Mouse (Mus musculus): Measurements from ENCODE around the gene Foxc1.

Gene Foxc1

DNA sequence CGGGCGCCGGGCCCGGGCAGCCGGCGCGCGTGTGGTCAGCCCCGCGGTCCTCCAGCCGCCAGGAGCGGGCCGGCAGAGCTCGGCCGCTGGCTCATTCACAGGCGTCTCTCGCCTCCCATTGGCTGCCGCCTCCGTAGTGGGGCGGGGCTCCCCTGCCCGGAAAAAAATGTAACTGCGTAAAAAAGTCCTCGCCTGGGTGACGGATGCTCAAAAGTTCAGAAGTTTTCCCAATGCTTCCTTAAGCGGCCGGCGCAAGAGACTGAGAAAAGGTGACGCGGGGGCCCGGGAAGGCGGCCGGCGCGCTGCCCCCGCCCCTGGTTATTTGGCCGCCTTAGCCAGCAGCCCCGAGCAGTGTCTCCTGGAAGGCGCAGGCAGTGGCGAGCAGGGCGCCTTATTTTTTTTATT, at the start of gene Foxc1:
Foxc1 (plus strand) TSS at position 206 of the 405 bp plus-strand sequence.
- peak; percentile 92 for DNase-seq (ENCODE audit: low spot score)

DNA sequence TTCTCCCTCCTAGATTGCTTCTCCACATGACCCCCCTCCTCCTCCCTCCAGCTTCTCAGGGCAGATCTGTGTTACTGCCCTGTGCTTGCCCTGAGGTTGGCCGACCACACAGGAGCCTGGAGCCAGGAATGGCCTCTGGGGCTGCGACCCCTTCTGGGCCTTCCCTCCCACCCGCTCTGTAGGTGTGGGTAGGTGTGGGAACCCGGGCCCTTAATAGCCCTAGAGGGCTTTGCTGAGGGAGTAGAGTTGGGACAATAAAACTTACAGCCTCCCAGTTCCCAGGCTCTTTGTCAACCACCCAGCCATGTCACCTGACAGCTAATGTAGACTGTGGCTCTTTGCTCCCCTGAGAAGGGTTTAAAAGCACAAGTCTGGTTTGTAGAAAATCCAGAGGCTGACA, 46.0 kb upstream of the Foxc1 start:
- DNase-seq (ENCODE audit: low spot score): no peak

DNA sequence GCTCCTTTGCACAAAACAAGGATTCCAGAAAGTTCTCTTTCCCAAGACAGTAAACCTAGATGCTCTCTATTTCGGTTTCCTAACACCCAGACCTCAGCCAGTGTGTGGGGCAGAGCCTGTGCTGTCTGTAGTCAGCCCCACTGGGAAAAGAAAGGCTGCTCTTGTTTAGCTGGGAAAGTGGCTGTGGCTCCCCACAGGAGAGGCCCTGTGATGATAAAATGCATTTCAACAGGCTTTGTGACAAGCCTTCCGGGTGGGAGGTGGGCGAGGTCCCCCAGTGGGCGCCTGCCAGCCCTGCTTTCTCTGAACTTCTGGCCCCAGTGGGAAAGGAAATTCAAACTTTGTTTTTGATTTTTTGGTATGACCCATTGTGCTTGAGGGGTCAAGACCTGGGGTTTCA, 45.4 kb upstream of the Foxc1 start:
- no peak for DNase-seq (ENCODE audit: low spot score)

DNA sequence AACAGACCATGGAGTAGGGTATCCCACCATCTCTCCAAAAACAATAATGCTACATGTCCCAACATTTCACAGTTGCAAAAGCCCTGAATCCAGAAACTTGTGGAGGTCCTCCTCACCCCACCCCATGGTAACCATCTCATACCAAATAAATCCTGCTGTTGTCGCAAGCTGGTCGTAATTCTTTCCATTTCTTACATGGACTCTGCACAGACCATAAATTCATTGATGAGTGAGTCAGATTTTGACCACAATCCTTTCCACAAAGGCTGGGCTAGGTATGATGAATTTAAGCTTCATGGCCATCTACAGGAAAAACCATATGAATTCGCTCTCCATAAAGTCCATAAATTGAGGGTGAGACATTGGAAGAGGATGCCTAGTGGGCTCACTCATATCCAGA, 42.0 kb upstream of the Foxc1 start:
- DNase-seq (ENCODE audit: low spot score): no peak

DNA sequence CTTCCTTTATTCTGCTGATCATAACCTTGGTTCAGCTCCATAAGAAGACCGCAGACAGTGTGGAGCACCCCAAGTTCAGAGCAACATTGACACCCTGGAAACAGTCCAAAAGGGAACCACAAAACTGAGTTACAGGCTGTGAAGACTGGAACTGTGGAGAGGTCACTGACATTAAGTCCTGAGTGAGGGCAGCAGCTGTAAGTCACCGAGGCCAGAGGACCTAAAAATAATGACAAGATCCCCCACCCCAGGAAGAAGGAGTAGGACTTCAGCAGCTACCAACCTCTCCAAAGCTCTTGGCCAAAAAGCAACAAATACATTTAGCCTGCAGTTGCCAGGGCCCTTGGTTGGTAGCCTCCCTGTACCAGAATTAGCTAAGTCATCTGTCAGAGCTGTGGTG, 40.9 kb upstream of the Foxc1 start:
- DNase-seq (ENCODE audit: low spot score): no peak

DNA sequence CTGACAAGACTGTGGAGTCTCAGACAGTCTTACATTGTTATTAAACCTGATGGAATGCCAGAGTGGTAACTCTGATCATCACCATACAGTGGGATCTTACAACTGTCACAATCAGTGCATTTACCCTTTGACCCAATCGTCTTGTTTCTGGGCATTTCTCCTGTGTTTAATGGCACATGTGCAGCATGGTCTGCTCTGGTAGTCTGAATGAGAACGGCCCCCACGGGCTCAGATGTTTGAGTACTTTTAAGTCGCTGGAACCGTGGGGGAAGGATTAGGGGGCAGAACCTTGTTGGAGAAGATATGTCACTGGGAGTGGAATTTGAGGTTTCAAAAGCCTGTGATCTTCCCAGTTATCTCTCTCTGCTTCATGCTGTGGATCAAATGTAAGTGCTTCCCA, 33.6 kb upstream of the Foxc1 start:
- no peak for DNase-seq (ENCODE audit: low spot score)

DNA sequence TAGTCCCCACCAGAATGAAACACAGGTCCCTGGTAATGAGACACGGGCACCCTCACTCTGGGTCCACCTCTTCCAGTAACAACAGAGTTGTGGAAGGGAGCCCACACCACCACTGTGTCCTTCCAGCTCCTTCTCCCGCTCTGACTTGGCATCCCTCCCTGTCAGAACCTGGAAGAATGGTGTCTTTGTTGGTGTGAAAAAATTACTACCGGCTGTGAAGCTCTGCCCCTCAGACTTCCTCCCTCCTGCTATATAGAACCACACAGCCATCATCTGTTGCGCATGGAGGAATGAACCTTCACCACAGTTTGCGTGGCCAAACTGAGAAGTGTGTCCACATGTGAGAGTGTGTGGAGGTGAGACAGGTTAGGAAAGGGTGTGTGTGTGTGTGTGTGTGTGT, 30.7 kb upstream of the Foxc1 start:
- no peak for DNase-seq (ENCODE audit: low spot score)

DNA sequence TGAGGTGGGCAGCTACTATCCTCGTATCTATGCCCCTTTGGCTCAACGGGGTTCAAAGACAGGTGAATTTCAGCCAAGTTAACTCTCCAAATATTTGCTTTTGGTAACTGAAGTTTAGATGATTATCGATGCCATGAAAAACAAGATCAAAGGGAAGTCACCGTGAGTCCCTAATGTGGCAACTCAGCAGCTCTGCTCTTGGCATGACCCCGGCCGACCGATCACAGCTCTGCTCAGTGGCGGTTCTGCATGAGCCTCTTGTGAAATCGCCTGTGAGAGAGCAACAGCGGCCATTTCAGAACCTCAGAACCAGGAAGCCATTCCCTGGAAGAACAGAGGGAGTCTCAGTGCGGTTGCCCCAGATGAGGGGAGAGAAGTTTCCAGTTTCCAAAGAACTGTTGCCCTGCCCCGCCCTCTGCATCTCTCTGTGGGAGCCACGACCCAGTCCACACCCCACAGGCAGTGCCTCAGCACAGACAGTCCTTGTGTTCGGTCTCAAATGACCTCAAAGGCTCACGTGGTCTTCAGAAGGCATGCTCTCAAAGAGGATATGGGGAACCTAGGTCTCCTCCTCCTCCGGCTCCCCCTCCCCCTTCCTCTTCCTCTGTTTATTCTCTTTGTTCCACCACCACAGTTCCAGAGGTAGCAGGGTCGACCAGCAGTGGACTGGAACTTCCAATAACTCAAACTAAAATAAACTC, 27.0 kb upstream of the Foxc1 start:
- no peak for DNase-seq (ENCODE audit: low spot score)

DNA sequence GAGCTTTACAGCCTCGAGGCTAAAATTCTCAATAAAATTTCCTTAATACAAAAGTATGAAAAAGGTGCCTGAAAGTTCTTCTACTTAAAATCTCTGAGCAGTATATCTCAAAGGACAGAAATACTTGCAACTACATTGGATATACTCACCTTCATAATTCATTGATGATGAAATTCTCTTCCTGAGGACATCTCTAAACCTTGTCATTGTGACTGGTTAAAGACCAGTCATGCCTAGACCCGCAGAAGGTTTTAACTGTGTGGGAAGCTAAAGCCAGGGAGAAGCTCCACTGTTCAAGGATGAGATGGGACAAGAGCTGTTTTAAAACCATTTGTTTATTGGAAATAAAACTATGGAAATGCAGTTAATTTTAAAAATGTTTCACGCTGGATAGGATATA, 26.1 kb upstream of the Foxc1 start:
- DNase-seq (ENCODE audit: low spot score): no peak

DNA sequence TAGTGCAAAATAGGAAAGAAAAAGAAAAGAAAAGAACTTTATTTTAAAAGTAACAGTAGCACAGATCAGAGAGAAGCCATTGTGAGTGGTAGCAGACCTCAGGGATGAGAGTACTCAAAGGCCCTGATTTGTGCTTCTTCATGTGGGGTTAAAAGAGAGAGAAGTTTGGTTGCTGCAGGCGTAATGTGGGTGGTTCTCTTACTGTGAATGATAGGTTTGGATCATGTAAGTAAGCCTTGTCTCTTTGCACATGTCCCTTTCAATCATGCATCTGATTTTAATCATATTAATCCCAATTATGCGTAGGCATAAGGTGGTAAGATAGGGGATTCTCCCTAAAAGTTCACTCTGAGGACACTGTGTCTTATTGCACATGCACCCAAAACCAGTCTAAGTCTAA, 24.4 kb upstream of the Foxc1 start:
- no peak for DNase-seq (ENCODE audit: low spot score)

DNA sequence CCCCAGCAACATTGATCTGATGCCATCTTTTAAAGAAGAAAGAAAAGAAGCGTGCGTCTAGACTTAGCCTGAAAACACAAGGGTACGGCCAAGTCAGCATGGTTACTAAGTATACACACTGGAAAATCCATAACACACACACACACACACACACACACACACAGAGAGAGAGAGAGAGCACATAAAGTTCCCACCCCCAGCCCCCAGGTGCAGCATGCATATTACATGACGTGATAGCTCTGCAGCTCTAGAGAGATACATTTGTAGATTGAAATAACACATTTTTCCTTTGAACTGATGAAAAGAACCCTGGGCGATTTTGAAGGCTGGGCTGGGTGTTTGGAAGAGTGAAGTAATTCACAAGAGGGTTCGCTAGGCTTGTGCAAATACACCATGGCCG, 21.7 kb upstream of the Foxc1 start:
- no peak for DNase-seq (ENCODE audit: low spot score)

DNA sequence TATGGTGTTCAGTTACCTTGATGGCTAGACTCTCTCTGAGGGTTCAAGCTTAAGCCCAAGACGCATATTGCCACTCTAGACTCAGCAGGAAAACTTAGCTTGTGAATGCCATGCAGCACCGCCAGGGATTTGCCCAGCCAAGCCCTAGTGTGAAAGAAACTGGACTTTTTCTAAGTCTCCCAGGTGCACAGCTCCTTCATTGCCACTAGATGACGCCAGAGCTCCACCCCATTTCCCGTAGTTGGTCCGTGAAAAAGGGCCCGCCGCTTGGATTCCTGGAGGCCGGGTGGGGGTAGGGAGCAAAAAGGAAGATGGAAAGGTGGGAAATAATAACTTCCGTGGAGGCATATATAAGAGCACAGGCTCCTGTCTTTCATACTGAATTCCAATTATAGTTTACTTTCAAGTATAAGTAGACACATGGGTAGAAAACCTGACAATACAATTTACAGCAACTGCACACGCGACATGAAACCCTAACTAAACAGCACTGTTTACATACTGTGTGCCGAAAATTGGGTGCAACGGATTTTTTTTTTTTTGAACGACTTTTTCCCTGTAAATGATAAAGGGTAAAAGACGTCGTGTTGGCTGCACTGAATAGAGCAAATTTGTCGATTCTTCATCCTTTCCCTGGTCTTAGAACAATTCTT, 13.8 kb upstream of the Foxc1 start:
- peak; percentile 90 for DNase-seq (ENCODE audit: low spot score)

DNA sequence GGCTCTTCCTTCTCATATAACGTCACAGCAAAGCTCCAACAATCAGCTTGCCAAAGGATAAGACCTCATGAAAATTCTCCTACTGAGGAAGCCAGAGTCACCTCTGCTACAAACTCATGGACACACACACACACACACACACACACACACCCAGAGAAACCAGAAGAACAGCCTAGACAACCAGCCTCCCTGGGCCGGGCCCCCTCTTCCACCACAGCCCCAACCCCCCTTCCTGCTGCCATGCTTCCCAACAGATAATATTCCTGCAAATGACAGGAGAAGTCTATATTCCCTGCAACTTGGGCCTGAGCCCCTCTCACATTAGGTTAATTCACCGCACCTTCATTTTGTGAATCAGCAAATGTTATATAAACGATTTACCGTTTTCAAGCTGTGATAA, 13.3 kb upstream of the Foxc1 start:
- no peak for DNase-seq (ENCODE audit: low spot score)

DNA sequence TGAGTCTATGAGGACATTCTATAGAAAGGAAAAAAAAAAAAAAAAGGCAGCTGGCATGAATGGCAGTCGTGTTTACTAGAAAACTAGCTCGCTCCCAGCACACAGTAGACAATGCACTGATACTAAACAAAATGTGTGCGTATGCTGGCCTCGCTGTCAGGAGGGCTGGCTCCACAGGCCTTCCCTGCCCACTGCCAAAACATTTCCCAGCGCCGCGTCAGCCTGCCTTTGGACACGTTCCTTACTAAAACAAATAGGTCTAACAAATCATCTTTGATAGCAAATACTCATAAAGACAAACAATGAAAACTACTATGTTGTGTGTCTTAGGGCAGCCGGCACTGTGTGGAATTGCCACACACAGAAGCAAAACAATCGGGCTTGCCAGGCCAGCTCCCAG, 9.1 kb upstream of the Foxc1 start:
- DNase-seq (ENCODE audit: low spot score): no peak

DNA sequence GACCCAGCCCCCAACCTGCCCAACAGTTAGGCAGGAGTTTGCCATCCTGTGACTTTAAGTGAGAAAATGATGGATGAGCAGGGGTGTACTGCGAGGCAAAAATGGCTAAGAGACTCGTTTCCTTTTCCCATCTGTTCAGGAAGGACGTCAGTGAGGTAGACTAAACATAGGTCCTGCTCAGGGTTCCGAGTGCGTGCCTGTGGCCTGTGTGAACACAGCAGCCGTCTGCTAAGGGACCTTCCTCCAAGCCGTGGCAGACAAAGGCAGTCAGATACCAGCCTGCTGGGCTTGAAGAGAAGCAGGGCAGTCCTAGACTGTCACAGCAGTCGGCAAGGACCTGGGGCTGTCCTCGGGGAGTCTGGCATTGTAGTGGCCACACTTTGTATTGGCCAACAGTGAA, 8.4 kb upstream of the Foxc1 start:
- DNase-seq (ENCODE audit: low spot score): no peak

DNA sequence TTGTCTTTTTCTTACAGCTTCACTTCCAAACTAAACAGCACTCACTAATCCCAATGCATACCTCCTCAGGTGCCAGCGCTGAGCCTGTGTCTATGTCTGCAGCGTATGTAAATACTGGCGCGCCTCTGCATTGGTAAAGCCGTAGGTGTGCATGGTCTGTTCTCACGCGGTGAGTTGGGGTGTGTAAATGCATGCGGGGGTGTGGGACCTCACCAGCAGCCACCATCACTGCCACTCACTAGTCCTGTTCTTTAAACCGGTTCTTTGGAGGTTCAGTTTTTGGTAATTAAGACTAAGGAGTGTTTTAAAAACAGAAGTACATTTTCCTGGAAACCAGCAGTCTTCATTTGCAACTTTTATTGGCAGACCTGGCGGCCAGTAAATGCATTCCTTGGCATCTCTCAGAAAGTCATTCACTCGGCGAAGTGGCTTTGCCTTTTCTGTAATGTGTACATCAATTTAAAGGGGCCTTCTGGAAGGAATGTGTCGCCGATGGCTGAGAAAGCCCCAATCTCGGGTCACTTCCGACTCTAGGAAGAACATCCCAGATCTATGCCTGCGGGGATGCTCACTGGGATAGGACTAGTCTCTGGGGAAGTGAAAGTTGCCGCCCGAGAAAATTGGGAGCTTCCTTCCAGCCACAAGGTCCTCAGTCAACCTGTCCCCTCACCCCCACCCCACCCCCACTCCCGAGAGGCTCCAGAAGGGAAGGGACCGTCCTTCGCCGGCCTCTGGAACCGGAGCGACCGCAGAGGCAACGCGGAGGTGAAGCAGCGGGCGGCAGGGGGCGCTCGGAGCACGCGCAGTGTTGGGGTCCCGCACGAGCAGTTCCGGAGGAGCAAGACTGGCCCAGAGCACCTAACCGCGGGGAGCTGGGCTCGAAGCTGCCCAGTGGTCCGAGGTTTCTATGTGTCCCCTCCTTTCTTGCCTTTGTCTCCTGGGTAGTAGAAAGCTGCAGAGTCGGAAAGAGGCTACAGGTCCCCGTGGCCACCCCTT, 5.6 kb upstream of the Foxc1 start:
- peak; percentile 90 for DNase-seq (ENCODE audit: low spot score)

DNA sequence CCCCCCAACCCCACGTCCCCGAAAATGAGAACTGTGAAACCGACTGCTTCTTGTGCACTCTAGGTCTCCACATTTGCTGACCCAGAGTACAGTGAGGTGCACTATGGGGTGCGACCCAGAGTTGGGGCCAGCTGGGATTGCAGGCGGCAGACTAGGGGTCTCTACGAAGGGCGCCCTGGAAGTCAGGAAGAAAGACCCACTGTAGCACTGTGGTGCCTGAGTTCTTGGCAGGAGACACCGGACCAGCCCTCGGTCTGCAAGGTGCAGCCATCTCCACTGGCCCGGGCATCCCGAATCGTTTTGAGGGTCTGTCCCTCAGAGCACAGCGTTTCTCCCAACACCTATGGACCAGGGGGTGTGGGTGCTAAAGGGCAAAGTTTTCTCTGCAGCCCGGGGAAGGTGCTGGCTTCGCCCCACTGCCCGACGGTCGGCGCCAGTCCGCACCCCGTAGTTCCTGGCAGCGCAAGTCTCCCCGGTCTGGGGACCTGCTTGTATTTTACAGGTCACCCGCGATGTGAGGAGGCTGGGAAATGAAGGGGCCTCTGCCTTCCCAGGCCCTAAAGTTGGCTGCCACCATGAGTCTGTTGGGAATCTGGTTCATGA, 4.6 kb upstream of the Foxc1 start:
- DNase-seq (ENCODE audit: low spot score): peak; percentile 40

DNA sequence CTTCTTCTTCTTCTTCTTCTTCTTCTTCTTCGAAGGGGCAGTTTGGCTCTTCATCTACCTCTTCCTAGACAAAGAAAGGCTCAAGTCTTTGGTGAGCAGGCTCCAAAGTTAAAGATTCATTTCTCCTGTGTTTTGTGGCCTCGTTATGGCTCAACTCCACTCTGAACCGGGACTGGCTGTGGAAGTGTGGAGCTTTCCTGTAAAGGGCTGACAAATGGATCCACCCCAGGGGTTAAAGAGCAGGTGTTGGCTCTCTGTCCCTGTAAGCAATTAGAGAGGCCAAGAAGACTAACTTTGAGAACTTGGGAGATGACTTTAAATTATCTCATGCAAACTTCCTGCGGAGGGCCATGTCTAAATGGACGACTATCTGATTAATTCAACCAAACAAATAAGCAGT, 4.0 kb upstream of the Foxc1 start:
- DNase-seq (ENCODE audit: low spot score): peak; percentile 33

DNA sequence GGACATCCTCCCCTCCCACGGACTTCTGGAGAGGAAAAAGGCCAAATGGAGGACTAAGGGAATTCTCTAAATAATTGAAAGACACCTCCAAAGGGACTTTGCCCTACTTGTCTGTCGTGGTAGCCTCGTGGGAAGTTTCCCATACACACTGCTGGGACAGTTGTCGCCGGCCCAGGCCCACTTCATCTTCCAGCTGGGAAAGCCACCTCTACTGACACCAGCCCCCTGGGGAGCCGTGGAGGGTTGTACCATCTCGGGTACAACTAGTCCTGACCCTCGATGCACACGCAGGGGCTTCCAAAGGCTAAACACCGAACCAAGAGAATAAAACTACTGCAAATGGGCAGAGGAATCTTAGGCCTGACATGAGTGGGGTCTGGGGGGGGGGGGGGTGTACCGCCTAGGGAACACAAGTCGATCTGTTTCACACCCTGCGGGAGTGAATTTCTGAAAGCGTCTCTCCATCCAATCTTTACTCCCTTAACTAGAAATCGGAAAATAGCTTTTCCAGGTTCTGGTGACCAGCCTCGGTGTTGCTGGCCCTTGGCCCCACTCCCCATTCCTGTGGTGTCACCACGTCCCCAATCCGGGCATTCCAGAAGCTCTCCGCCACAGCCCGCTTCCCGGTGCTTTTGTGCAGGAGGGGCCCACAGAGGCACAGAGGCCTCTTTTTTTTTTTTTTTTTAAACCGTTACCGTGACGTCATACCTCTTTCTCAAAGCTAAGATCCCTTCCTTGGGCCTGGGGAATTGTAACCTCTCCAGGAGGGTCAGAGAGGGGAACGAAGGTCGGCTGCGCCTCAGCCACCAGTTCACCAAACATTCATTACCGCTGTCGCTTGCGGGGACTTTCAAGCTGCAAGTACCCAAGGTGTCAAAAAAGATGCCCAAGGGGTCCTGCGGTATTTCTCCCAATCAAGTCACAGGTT, 3.0 kb upstream of the Foxc1 start:
- peak; percentile 68 for DNase-seq (ENCODE audit: low spot score)

DNA sequence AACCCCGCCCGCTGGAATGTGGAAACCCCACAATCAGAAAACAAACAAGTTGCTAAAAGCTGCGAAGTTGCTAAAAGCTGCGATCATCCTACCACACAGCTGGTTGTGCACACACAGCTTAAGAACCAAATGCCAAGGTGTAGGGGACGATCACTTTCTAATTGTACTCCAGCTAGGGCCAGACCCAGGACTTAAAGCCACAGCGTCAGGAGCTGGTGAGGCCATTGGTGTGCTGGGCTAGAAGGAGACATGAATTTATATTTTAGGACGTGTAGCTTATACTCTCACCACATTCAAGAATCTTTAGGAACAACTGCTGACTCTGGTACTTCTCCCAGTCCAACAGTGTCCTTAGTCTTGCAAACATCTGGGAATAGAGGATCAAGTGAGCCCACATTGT, 1.9 kb upstream of the Foxc1 start:
- DNase-seq (ENCODE audit: low spot score): peak; percentile 58

DNA sequence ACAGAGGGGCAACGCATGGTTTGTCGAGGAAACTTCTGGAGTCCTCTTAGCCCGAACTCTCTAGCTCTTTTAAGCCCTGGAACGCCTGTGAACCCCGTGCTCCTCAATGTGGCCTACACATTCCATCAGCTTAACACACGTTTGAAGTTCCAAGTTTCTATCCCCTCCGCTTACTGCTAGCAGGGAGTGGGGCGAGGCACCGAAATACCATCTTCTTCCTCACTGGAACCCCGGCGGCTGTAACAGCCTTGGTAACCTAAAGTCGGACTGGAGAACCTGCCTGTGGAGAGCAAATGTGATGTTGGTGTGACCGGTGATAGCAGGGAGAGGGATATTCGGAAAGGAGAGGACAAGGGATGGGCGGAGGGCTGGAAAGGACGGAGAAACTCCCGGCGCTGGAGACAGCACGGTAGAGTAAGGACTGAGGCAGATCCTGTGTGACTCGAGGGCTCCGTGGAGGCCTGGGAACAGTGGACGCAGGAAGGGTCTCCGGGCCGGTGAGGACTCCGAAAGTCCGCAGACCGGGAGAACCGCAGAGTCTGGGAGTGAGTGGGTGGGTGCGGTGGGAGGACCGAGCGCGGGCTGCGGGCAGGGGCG, 504 bp upstream of the Foxc1 start:
- DNase-seq (ENCODE audit: low spot score): peak; percentile 62

Data from embryo, embryonic 10.5 days (tissue).